Mouse (Mus musculus) Patski (cell line): ENCODE data around the gene Vgll4. TPM values are rescaled to one million over a fixed set of nuclear protein-coding genes. Genes with fewer than 3 reads are reported as not detected.

Source experiments
- ATAC-seq: fragments of 100-300 bp; one replicate; pipeline ENCODE4 v1.8.0; 2021
- CTCF ChIA-PET: fragments of 350-600 bp; sonication (Branson Sonifier 250); formaldehyde crosslinking; loops from one replicate; lab custom pipeline; 2022; ENCODE audit warnings: inconsistent platforms; lab: Charles Lee
- POLR2A ChIA-PET: fragments of 350-600 bp; sonication (Branson Sonifier 250); formaldehyde crosslinking; loops from one replicate; lab custom pipeline; 2022; ENCODE audit warnings: antibody characterized with exemption, inconsistent platforms; lab: Charles Lee
- DNase-seq: peaks from one replicate; pipeline ENCODE4 v3.0.0-alpha.2; 2011; ENCODE audit warnings: low read depth, low spot score
- H3K27me3 ChIP-seq: fragments of 371-371 bp; one replicate; pipeline ENCODE4 v1.5.1; 2021
- CTCF ChIP-seq: fragments of 100-300 bp; IDR thresholded peaks from one replicate; pipeline ENCODE4 v1.5.1; 2021
- in situ Hi-C: fragments of 300-500 bp; cut with MboI; formaldehyde crosslinking; loops from 3 replicates; pipeline ENCODE4 v1.11.1; 2018; ENCODE audit warnings: low pct_unique_long_range_greater_than_20kb, mixed read lengths
- polyA plus RNA-seq: library from polyadenylated mRNA; unstranded; gene quantifications from one replicate; pipeline ENCODE4 v1.2.3, GENCODE M21; 2021

The Vgll4 gene
- polyA plus RNA-seq, 1 experiment from 2014 or later: 98.0 TPM

- H3K27me3 ChIP-seq: no peaks in the 10 kb centered on the region
- no peak for TF ChIP-seq CTCF
- CTCF ChIA-PET: interaction anchor here (1.4 kb wide), 1 partner anchor 24 kb away, joined by 4 read pairs; no protein-coding TSS in a partner anchor
- DNase-seq (no peak), ATAC-seq (no peak)
- in situ Hi-C loops: no loop called here
- POLR2A ChIA-PET: interaction anchor here (0.6 kb wide), 1 partner anchor 617 kb away, joined by 6 read pairs; no protein-coding TSS in a partner anchor
Observed at GRCm38 (mm10) chr6:114917770-114918635, 51.8 kb downstream of the Vgll4 start.

GRCm38 (mm10) chr6:114917129-114917528 lies 52.7 kb downstream of the Vgll4 start:
- POLR2A ChIA-PET: no interaction called here
- in situ Hi-C loops: no loop called here
- CTCF ChIA-PET: no interaction called here
- DNase-seq (no peak), ATAC-seq (no peak)
- TF ChIP-seq CTCF: no peak
- no peaks in the 10 kb centered on the region for H3K27me3 ChIP-seq

GRCm38 (mm10) chr6:114916715-114916992 lies 53.1 kb downstream of the Vgll4 start:
- CTCF ChIA-PET: interaction anchor here (1.0 to 1.8 kb wide), 3 partner anchors 10 to 41 kb away, joined by 3 to 4 read pairs (median 4); no protein-coding TSS in a partner anchor
- ATAC-seq (no peak), DNase-seq (no peak)
- no peak for TF ChIP-seq CTCF
- POLR2A ChIA-PET: no interaction called here
- in situ Hi-C loops: no loop called here
- no peaks in the 10 kb centered on the region for H3K27me3 ChIP-seq

DNA sequence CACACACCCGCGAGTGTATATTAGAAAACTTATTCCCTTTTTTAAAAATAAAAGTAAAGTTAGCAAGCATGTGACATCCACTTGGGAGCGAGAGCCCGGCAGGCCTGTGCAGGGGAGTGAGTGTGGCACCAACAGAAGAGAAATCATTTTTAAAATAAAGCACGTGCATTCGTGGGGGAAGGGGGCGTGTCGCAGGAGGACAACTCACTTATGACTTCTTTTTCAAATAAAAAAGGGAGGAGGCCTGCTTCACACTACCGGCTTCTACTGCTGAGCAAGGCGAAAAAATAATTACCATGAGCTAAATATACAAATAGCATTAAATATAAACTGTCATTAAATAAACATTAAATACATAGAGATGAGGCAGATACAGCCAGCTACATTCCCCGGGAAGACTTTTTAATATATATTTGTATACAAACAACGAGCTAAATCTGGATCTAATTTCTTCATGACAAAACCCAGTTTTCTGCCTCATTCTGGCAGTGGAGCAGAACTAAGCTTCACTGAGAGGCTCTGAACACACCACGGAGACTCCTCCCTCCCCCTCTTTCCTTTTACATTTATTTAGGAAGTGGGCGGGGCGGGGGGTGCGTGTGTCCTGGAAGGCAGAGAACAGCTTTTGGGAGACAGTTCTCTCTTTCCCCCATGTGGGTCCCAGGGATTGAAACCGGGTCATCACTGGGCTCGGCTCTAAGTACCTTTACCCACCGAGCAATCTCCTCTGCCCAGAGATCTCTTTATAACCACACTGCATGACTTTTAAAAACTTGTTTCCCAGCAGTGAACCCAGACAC lies 53.7 kb downstream of the Vgll4 start:
- POLR2A ChIA-PET: no interaction called here
- in situ Hi-C loops: no loop called here
- no peaks in the 10 kb centered on the region for H3K27me3 ChIP-seq
- no peak for DNase-seq
- ATAC-seq: no peak
- no peak for TF ChIP-seq CTCF
- CTCF ChIA-PET: interaction anchor here (0.9 to 1.8 kb wide), 4 partner anchors 9 to 40 kb away, joined by 3 to 4 read pairs (median 4); no protein-coding TSS in a partner anchor

DNA sequence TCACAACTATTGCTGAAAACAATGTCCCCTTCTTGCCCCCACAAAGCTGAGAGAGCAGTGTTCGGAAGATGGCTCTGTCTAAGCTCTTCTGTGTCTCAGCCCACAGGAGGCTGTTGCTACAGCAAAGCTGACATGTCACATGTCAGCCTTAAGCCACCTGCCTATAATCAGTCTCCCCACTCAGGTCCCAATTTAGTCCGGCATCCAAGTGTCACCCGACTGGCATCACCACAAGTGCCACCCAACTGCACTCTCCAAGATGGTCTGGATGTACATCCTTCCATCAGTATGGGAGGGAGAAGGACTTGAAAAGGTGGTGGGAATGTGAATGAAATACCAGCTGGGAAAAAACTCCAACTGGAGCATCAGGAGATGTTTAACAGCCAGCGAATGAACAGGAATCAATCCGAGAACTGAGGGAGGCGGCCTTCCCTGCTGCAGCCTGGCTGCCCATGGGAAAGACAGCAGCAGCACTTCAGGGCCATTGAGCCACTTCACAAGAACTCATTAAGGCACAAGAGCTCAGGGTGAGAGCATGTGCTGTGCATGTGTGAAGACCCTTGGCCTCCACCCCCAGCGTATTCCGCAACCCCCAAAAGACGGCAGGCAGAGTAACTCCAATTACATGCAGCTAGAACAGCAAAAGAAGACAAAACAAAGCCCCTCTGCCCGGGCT lies 55.6 kb downstream of the Vgll4 start:
- ATAC-seq (no peak), DNase-seq (no peak)
- no peaks in the 10 kb centered on the region for H3K27me3 ChIP-seq
- TF ChIP-seq CTCF: no peak
- ChIA-PET CTCF (interaction anchor here (1.0 to 2.0 kb wide), 2 partner anchors 25 to 115 kb away, joined by 3 to 5 read pairs; no protein-coding TSS in a partner anchor), POLR2A (no interaction called here)
- in situ Hi-C loops: no loop called here

- ChIA-PET CTCF (interaction anchor here (2.0 kb wide), 1 partner anchor 116 kb away, joined by 5 read pairs; no protein-coding TSS in a partner anchor), POLR2A (interaction anchor here (0.7 kb wide), 1 partner anchor 18 kb away, joined by 3 read pairs; no protein-coding TSS in a partner anchor)
- no peak for TF ChIP-seq CTCF
- no peaks in the 10 kb centered on the region for H3K27me3 ChIP-seq
- DNase-seq (no peak), ATAC-seq (no peak)
- in situ Hi-C loops: no loop called here
Observed at GRCm38 (mm10) chr6:114913142-114913541, 56.7 kb downstream of the Vgll4 start.

DNA sequence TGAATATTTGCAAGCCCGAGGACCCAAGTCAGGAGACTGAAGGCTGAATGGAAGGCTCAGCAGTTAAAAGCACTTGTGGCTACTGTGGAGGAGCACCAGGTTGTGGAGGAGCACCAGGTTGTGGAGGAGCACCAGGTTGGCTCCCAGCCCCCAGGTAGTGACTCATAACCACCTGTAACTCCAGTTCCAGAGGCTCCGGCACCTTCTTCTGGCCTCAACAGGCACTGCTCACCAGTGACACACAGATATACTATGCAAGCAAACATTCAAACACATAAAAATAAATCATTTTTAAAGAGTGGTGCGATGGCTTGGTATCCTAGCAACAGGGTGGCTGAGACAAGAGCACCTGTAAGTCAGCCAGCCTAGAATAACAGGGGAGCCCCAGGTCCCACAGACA lies 58.3 kb downstream of the Vgll4 start:
- ChIA-PET CTCF (no interaction called here), POLR2A (no interaction called here)
- TF ChIP-seq CTCF: no peak
- ATAC-seq (no peak), DNase-seq (no peak)
- in situ Hi-C loops: no loop called here
- H3K27me3 ChIP-seq: no peaks in the 10 kb centered on the region

GRCm38 (mm10) chr6:114909801-114910200 lies 60.0 kb downstream of the Vgll4 start:
- ATAC-seq: no peak
- no peak for TF ChIP-seq CTCF
- in situ Hi-C loops: no loop called here
- ChIA-PET POLR2A (no interaction called here), CTCF (interaction anchor here (1.8 kb wide), 1 partner anchor 9 kb away, joined by 5 read pairs; no protein-coding TSS in a partner anchor)
- DNase-seq: no peak
- no peaks in the 10 kb centered on the region for H3K27me3 ChIP-seq

DNA sequence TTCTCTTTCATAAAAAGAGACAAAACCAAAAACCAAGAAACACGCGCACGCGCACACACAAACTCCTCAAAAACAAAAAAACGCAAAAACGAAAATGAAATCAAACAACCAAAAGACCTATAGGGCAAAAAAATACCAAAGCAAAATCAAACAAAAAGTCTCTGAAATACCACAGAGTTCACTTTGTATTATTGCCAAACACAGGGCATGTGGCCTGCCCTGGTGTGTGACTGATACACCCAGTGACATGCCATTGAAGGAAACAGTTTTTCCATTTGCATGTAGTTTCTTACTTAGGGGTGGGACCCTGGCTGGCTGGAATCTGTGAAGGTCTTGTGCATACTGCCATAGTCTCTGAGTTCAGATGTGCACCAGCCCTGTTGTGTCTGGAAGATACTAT lies 62.3 kb downstream of the Vgll4 start:
- no peaks in the 10 kb centered on the region for H3K27me3 ChIP-seq
- ChIA-PET POLR2A (no interaction called here), CTCF (interaction anchor here (0.9 to 1.5 kb wide), 2 partner anchors 9 to 22 kb away, joined by 3 read pairs; no protein-coding TSS in a partner anchor)
- DNase-seq (no peak), ATAC-seq (no peak)
- in situ Hi-C loops: no loop called here
- TF ChIP-seq CTCF: no peak

- ChIA-PET POLR2A (no interaction called here), CTCF (interaction anchor here (1.5 kb wide), 1 partner anchor 10 kb away, joined by 3 read pairs; no protein-coding TSS in a partner anchor)
- no peaks in the 10 kb centered on the region for H3K27me3 ChIP-seq
- DNase-seq (no peak), ATAC-seq (no peak)
- no peak for TF ChIP-seq CTCF
- in situ Hi-C loops: no loop called here
Observed at GRCm38 (mm10) chr6:114906209-114906608, 63.6 kb downstream of the Vgll4 start.
